Mouse (Mus musculus) ES-Bruce4 (cell line): ENCODE measurements at regions not wholly inside any gene's neighbourhood (a gene's known extent, or its start where the extent isn't known, plus 50 kb on each side); places are given as distances from the start of the nearest gene placed in this dataset.

ENCODE experiments used
- H3K27ac ChIP-seq: 2 replicates; pipeline ENCODE4 v1.5.1; 2012; ENCODE audit warnings: low read length, inconsistent platforms; ENCODE audit not compliant: insufficient read depth
- H3K27me3 ChIP-seq: 2 replicates; pipeline ENCODE4 v1.6.1; 2012; ENCODE audit warnings: mild to moderate bottlenecking, low read length, inconsistent platforms; ENCODE audit not compliant: control insufficient read depth, poor library complexity, insufficient read depth, severe bottlenecking
- H3K36me3 ChIP-seq: 2 replicates; pipeline ENCODE4 v1.6.1; 2012; ENCODE audit warnings: inconsistent platforms, mild to moderate bottlenecking, low read length, moderate library complexity; ENCODE audit not compliant: control insufficient read depth, poor library complexity, insufficient read depth, severe bottlenecking
- H3K4me1 ChIP-seq: one replicate; pipeline ENCODE4 v1.8.1; 2011; ENCODE audit warnings: low read length; ENCODE audit not compliant: control insufficient read depth, insufficient read depth
- H3K4me3 ChIP-seq: 2 replicates; pipeline ENCODE4 v1.5.1; 2011; ENCODE audit warnings: low read depth, mild to moderate bottlenecking, low read length
- H3K9ac ChIP-seq: 2 replicates; pipeline ENCODE4 v1.6.1; 2012; ENCODE audit warnings: low read depth, mild to moderate bottlenecking, inconsistent platforms; ENCODE audit not compliant: poor library complexity, severe bottlenecking
- H3K9me3 ChIP-seq: replicated peaks from 2 replicates; pipeline ENCODE4 v1.6.1; 2012; ENCODE audit warnings: mild to moderate bottlenecking, low read length, inconsistent platforms; ENCODE audit not compliant: control insufficient read depth, poor library complexity, insufficient read depth, severe bottlenecking
- CTCF ChIP-seq: IDR thresholded peaks from one replicate; pipeline ENCODE4 v1.8.1; 2011; ENCODE audit warnings: low read depth, low read length
- EP300 ChIP-seq: IDR thresholded peaks from 2 replicates; pipeline ENCODE4 v1.6.1; 2011; ENCODE audit warnings: low read depth, low read length; ENCODE audit not compliant: insufficient read depth
- POLR2A ChIP-seq: IDR thresholded peaks from one replicate; pipeline ENCODE4 v1.8.1; 2011; ENCODE audit warnings: low read length; ENCODE audit not compliant: insufficient read depth

DNA sequence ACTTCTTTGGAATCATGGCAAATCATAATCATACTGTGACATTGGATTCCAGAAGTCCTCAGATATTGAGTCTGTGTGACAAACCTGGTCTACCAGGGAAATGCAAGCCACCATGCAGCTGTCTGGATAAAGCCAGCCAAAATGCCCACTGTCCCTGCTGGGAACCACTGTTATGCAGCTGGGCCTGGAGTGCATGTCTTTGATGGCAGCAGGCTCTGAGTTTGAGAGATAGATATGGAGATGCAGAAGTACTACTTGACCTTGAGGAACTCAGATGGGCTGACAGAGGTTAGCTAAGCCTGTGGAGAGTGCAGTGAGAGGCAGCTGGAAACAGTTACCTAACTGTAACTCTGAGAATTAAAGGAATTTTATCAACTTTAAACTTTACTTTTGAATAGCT lies 1039.8 kb upstream of the Lrrn3 start:
- Histone ChIP-seq H3K4me1 (no peaks in the 10 kb centered on the region), H3K9me3 (no peaks in the 10 kb centered on the region)
- TF ChIP-seq EP300, result peak; percentile 76
- no peak for TF ChIP-seq POLR2A

DNA sequence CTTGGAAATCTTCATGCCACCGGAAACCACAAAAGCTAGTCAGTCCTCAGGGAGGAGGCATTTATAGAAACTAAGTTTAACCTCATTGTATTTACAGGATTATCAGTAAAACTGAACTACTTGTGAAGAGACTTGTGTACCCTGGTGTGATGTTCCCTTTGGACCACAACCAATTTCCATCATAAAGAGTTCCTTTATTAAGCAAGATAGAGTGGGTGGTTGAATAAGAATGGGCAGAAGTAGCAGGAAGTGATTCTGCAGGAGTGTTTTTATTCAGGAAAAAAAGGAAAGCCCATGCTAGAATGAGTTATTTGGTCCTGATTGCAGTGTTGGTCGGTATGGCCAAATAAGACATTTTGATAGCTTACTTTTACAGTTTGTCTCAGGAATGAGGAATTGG lies 1038.6 kb upstream of the Lrrn3 start:
- H3K4me1 ChIP-seq, result no peaks in the 10 kb centered on the region
- no peak overlapping the region for H3K9ac ChIP-seq
- H3K27ac ChIP-seq, result peak overlapping the region; percentile 77; the same call in 1 of the 2 replicates
- no peaks in the 10 kb centered on the region for H3K9me3 ChIP-seq
- no peak for TF ChIP-seq CTCF
- TF ChIP-seq POLR2A, result no peak
- TF ChIP-seq EP300, result no peak
- H3K27me3 ChIP-seq, result no peaks in the 10 kb centered on the region
- no peak overlapping the region for H3K4me3 ChIP-seq
- H3K36me3 ChIP-seq, result no peaks in the 10 kb centered on the region

More for the DNA sequence above, 1039.8 kb upstream of the Lrrn3 start:
- Histone ChIP-seq H3K4me3 (no peak overlapping the region), H3K9ac (no peak overlapping the region), H3K36me3 (no peaks in the 10 kb centered on the region), H3K27ac (no peak overlapping the region), H3K27me3 (no peaks in the 10 kb centered on the region)
